Mouse (Mus musculus): Measurements from ENCODE around the gene Cntn3. TPM values are rescaled to one million over a fixed set of nuclear protein-coding genes. Genes with fewer than 3 reads are reported as not detected.
"Not testable (repeated sequence)": the region's sequence is repeated elsewhere in the genome, so short reads cannot be mapped to it uniquely, and the experiment has no call there.

Gene Cntn3
- polyA plus RNA-seq (2016; fragmentation: Nextera tagmentation; extraction: Ambion mirVana): 0.15 and 0.18 TPM in 2 replicates

GRCm38 (mm10) chr6:102573001-102573400, at the start of gene Cntn3:
TSS of gene Cntn3 (minus strand) at chr6:102573101.
- H3K4me1 ChIP-seq; H3K4me3 ChIP-seq; H3K27me3 ChIP-seq (ENCODE audit: low read depth, poor library complexity, severe bottlenecking); H3K36me3 ChIP-seq; H3K9me3 ChIP-seq (replicated peaks); H3K27ac ChIP-seq; DNase-seq (ENCODE audit: low spot score): not testable (repeated sequence)
- 89% methylated on average over 5 of the region's 20 CpGs for WGBS

DNA sequence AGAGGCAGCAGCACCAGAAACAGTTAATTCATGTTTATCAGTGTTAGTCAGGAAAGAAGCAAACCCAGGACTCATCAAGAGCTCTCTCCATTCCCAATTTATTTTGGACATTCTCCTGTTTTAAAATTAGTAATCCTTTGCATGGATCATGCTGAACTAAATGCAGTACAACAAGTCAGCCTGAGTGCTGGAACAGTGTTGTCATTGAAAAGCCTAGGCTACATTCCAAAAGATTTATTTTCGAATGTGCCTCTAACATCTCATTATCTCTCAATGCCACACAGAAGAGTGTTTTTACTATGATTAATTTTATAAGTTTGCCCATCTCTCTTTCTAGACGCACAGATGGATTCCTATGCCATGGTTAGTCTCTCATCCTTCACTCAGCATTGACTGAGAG, 27.9 kb upstream of the Cntn3 start:
- Histone ChIP-seq H3K4me3 (no peak overlapping the region), H3K27me3 (ENCODE audit: low read depth, poor library complexity, severe bottlenecking) (no peaks in the 10 kb centered on the region), H3K9me3 (replicated peaks) (no peaks in the 10 kb centered on the region), H3K36me3 (no peaks in the 10 kb centered on the region), H3K27ac (no peak overlapping the region), H3K4me1 (no peaks in the 10 kb centered on the region)
- DNase-seq (ENCODE audit: low spot score): no peak
- 83% methylated on average over 2 of the region's 2 CpGs for WGBS

- H3K9me3 ChIP-seq (replicated peaks): no peaks in the 10 kb centered on the region
Observed at GRCm38 (mm10) chr6:102597756-102598155, 24.9 kb upstream of the Cntn3 start.

DNA sequence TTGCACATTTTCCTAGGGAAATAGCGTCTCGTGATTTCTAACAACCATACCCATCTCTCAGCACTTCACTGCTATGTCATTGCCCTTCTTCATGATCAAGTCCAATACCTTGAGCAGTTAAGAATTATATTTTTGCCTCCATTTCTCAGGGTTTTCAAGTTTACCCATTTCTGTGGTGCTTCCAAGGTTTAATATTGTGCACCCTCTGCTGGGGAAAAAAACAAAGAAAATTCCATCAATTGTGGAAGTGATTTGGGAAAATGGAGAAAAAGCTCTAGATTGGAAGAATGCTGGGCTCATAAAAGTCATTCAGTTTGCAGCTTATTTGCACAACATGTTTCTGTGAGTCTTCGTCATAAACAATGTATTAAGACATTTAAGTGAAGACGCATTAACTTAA, 17.2 kb upstream of the Cntn3 start:
- no peak for DNase-seq (ENCODE audit: low spot score)
- WGBS: 94% methylated on average over 4 of the region's 4 CpGs
- H3K36me3 ChIP-seq: no peaks in the 10 kb centered on the region
- H3K27me3 ChIP-seq (ENCODE audit: low read depth, poor library complexity, severe bottlenecking): no peaks in the 10 kb centered on the region
- H3K4me3 ChIP-seq: no peak overlapping the region
- H3K27ac ChIP-seq: no peak overlapping the region
- H3K4me1 ChIP-seq: no peaks in the 10 kb centered on the region
- H3K9me3 ChIP-seq (replicated peaks): no peaks in the 10 kb centered on the region

More at GRCm38 (mm10) chr6:102597756-102598155, 24.9 kb upstream of the Cntn3 start:
- DNase-seq (ENCODE audit: low spot score): no peak
- no peak overlapping the region for H3K4me3 ChIP-seq
- H3K27ac ChIP-seq: no peak overlapping the region
- H3K36me3 ChIP-seq: no peaks in the 10 kb centered on the region
- no peaks in the 10 kb centered on the region for H3K4me1 ChIP-seq
- WGBS: 83% methylated on average over 2 of the region's 2 CpGs
- H3K27me3 ChIP-seq (ENCODE audit: low read depth, poor library complexity, severe bottlenecking): no peaks in the 10 kb centered on the region

DNA sequence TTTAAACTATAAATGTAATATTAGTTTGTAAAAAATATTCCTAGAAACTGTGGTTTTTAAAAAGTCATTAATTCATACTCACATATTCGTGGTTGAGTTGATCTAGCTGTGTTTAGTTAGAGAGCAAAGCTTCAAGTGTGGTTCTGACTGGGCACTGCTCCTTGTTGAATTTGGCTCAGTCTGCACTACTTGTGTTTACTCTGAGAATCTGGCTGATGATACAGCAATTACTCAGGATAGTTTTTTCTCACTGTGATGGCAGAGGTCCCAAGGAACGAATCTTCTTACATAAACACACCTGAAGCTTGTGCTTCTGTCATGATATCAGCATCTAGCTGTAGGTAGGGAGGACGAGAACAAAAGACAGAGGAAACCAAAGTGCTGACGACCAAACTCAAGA, 16.4 kb upstream of the Cntn3 start:
- 82% methylated on average over 4 of the region's 4 CpGs for WGBS
- no peaks in the 10 kb centered on the region for H3K4me1 ChIP-seq
- H3K36me3 ChIP-seq: no peaks in the 10 kb centered on the region
- H3K27ac ChIP-seq: no peak overlapping the region
- no peak overlapping the region for H3K4me3 ChIP-seq
- DNase-seq (ENCODE audit: low spot score): no peak
- H3K27me3 ChIP-seq (ENCODE audit: low read depth, poor library complexity, severe bottlenecking): no peaks in the 10 kb centered on the region
- H3K9me3 ChIP-seq (replicated peaks): no peaks in the 10 kb centered on the region

DNA sequence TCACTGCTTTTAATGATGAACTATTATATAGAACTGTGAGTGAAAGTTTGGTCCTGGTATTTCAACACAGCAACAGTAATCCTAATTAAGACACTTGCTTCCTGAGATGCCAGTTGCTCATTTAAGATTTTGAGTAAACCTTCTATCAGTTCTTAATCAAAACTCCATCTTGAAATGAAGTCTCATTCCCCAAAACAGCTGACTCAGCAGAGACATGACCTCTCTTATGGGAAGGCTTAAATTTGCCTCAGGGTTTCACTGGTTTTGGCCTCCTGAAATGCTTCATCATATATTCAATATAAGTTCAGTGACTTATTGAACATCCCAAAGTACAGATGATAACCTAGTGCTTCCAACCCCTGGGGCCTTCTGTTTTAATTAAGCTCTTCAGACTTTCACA, 13.2 kb upstream of the Cntn3 start:
- DNase-seq (ENCODE audit: low spot score): no peak
- H3K36me3 ChIP-seq: no peaks in the 10 kb centered on the region
- no peak overlapping the region for H3K27ac ChIP-seq
- H3K4me3 ChIP-seq: no peak overlapping the region
- H3K4me1 ChIP-seq: no peaks in the 10 kb centered on the region
- no peaks in the 10 kb centered on the region for H3K9me3 ChIP-seq (replicated peaks)
- H3K27me3 ChIP-seq (ENCODE audit: low read depth, poor library complexity, severe bottlenecking): no peaks in the 10 kb centered on the region

DNA sequence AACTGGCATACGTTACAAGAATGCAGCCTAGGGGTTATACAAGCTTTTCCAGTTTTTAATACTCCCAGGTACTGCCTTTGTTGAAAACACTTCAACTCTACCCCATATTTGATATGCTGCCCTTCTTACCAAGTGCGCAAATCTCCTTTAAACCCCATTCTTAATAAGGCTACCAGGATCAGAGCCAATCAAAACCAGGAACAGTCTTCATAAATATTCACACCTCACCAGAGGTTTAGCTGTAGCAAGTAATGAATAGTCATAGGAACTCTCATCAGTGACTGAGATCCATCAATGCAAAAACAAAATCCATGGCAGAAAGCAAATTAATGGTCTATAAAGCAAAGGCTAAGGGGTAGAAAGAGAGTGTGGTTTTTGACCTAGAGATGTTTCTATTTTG, 10.7 kb upstream of the Cntn3 start:
- 90% methylated on average over 2 of the region's 2 CpGs for WGBS
- Histone ChIP-seq H3K36me3 (no peaks in the 10 kb centered on the region), H3K27ac (no peak overlapping the region), H3K4me3 (no peak overlapping the region), H3K9me3 (replicated peaks) (no peaks in the 10 kb centered on the region), H3K27me3 (ENCODE audit: low read depth, poor library complexity, severe bottlenecking) (no peaks in the 10 kb centered on the region), H3K4me1 (no peaks in the 10 kb centered on the region)
- DNase-seq (ENCODE audit: low spot score): no peak

- H3K9me3 ChIP-seq (replicated peaks): no peaks in the 10 kb centered on the region
- H3K36me3 ChIP-seq: no peaks in the 10 kb centered on the region
- peaks cover 21% of the 10 kb centered on the region for H3K27me3 ChIP-seq (ENCODE audit: low read depth, poor library complexity, severe bottlenecking)
- no peak overlapping the region for H3K27ac ChIP-seq
- H3K4me3 ChIP-seq: no peak overlapping the region
- peaks cover 4% of the 10 kb centered on the region; the same call in 1 of the 2 replicates for H3K4me1 ChIP-seq
- 92% methylated on average over 1 of the region's 1 CpGs for WGBS
- DNase-seq (ENCODE audit: low spot score): no peak
Observed at GRCm38 (mm10) chr6:102567496-102567895, 5.4 kb downstream of the Cntn3 start.

GRCm38 (mm10) chr6:102565228-102565627, 7.7 kb downstream of the Cntn3 start:
- 93% methylated on average over 1 of the region's 1 CpGs for WGBS
- Histone ChIP-seq H3K27ac (no peak overlapping the region), H3K27me3 (ENCODE audit: low read depth, poor library complexity, severe bottlenecking) (peaks cover 27% of the 10 kb centered on the region), H3K9me3 (replicated peaks) (no peaks in the 10 kb centered on the region), H3K36me3 (no peaks in the 10 kb centered on the region), H3K4me3 (no peak overlapping the region), H3K4me1 (peaks cover 4% of the 10 kb centered on the region; the same call in 1 of the 2 replicates)
- no peak for DNase-seq (ENCODE audit: low spot score)

GRCm38 (mm10) chr6:102564011-102564731, 8.7 kb downstream of the Cntn3 start:
- H3K27ac ChIP-seq: peak overlapping the region; percentile 71

GRCm38 (mm10) chr6:102563431-102563830, 9.5 kb downstream of the Cntn3 start:
- no peak for DNase-seq (ENCODE audit: low spot score)
- no peaks in the 10 kb centered on the region for H3K36me3 ChIP-seq
- H3K9me3 ChIP-seq (replicated peaks): no peaks in the 10 kb centered on the region
- WGBS: 9% methylated on average over 7 of the region's 7 CpGs
- peaks cover 27% of the 10 kb centered on the region for H3K27me3 ChIP-seq (ENCODE audit: low read depth, poor library complexity, severe bottlenecking)
- H3K4me3 ChIP-seq: peak overlapping the region; percentile 59
- H3K27ac ChIP-seq: no peak overlapping the region
- peaks cover 4% of the 10 kb centered on the region; the same call in 1 of the 2 replicates for H3K4me1 ChIP-seq

More at GRCm38 (mm10) chr6:102564011-102564731, 8.7 kb downstream of the Cntn3 start:
- no peaks in the 10 kb centered on the region for H3K9me3 ChIP-seq (replicated peaks)
- H3K4me3 ChIP-seq: peak overlapping the region; percentile 59
- under 1% methylated on average over 59 of the region's 63 CpGs for WGBS
- peaks cover 4% of the 10 kb centered on the region; the same call in 1 of the 2 replicates for H3K4me1 ChIP-seq
- no peaks in the 10 kb centered on the region for H3K36me3 ChIP-seq
- peak; percentile 81 for DNase-seq (ENCODE audit: low spot score)
- H3K27me3 ChIP-seq (ENCODE audit: low read depth, poor library complexity, severe bottlenecking): peaks cover 27% of the 10 kb centered on the region

DNA sequence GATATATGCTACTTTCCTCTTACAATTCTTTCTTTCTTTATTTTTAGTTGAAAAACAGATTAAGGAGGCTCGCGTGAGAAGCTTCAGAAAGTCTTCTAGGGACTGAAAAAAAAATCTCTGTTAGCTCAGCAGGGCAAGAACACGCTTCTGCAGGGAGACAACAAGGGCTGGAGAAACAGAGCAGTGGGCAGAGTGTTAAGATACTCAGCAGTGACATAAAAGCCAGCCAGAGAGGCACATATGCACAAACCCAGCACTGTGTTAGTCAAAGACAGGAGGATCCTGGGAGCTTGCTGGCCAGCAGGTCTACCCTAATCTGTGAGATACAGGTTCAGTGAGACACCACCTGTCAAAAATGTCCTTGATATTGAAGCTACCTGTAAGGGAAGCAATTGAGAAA, 15.4 kb downstream of the Cntn3 start:
- 84% methylated on average over 3 of the region's 3 CpGs for WGBS
- no peaks in the 10 kb centered on the region for H3K36me3 ChIP-seq
- DNase-seq (ENCODE audit: low spot score): no peak
- H3K27me3 ChIP-seq (ENCODE audit: low read depth, poor library complexity, severe bottlenecking): peaks cover 7% of the 10 kb centered on the region
- no peak overlapping the region for H3K4me3 ChIP-seq
- no peak overlapping the region for H3K27ac ChIP-seq
- H3K9me3 ChIP-seq (replicated peaks): no peaks in the 10 kb centered on the region
- H3K4me1 ChIP-seq: no peaks in the 10 kb centered on the region

DNA sequence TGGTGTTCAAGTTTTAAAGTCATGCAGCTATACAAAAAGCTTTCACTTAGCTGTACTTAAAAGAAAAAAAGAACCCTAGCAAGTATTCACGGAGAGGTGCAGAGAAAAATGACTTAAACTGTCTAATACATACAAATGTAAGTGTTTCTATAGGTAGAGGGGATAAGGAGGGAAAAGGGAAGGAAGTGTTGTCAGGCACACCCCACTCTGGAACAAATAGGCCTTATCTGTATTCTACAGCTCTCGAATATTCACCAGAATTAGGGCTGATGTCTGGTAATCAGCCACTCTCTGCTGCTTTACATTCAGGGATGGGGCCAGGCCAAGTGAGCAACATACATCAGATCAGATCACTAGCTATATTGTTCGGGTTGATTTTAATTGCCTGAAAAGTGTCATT, 16.4 kb downstream of the Cntn3 start:
- DNase-seq (ENCODE audit: low spot score): no peak
- 76% methylated on average over 3 of the region's 3 CpGs for WGBS

More for the DNA sequence above, 16.4 kb downstream of the Cntn3 start:
- no peak overlapping the region for H3K4me3 ChIP-seq
- H3K4me1 ChIP-seq: no peaks in the 10 kb centered on the region
- H3K9me3 ChIP-seq (replicated peaks): no peaks in the 10 kb centered on the region
- no peak overlapping the region for H3K27ac ChIP-seq
- H3K27me3 ChIP-seq (ENCODE audit: low read depth, poor library complexity, severe bottlenecking): no peaks in the 10 kb centered on the region
- H3K36me3 ChIP-seq: no peaks in the 10 kb centered on the region
